Mouse (Mus musculus) ES-Bruce4 (cell line): ENCODE results near the gene Cyb5r1.

Experiments used
- CTCF ChIP-seq: IDR thresholded peaks from one replicate; pipeline ENCODE4 v1.8.1; 2011; ENCODE audit warnings: low read depth, low read length
- POLR2A ChIP-seq: IDR thresholded peaks from one replicate; pipeline ENCODE4 v1.8.1; 2011; ENCODE audit warnings: low read length; ENCODE audit not compliant: insufficient read depth

GRCm38 (mm10) chr1:134458139-134458727, 52.9 kb downstream of the Cyb5r1 start:
- TF ChIP-seq CTCF (no peak), POLR2A (no peak)
